Mouse (Mus musculus) liver, postnatal 0 days (tissue): ENCODE measurements around the gene 1700067K01Rik.

ENCODE experiments used
- CTCF ChIP-seq: sonication (generic); IDR thresholded peaks from 2 replicates; pipeline ENCODE4 v1.5.1; 2016; ENCODE audit warnings: antibody characterized with exemption, low read depth
- EP300 ChIP-seq: IDR thresholded peaks from 2 replicates; pipeline ENCODE4 v1.6.1; 2016; ENCODE audit warnings: antibody characterized with exemption, low read depth, mild to moderate bottlenecking

GRCm38 (mm10) chr8:84023631-84024030 is 22.3 kb downstream of the 1700067K01Rik start:
- TF ChIP-seq EP300 (no peak), CTCF (no peak)
